Mouse (Mus musculus): ENCODE results near the gene Hoxa11. TPM values are rescaled to one million over a fixed set of nuclear protein-coding genes. Genes with fewer than 3 reads are reported as not detected.
A peak's percentile ranks its signal among the peaks of the same experiment; 100 is the strongest.

Gene Hoxa11
- polyA plus RNA-seq, 1 experiment from 2014 or later, result not detected

DNA sequence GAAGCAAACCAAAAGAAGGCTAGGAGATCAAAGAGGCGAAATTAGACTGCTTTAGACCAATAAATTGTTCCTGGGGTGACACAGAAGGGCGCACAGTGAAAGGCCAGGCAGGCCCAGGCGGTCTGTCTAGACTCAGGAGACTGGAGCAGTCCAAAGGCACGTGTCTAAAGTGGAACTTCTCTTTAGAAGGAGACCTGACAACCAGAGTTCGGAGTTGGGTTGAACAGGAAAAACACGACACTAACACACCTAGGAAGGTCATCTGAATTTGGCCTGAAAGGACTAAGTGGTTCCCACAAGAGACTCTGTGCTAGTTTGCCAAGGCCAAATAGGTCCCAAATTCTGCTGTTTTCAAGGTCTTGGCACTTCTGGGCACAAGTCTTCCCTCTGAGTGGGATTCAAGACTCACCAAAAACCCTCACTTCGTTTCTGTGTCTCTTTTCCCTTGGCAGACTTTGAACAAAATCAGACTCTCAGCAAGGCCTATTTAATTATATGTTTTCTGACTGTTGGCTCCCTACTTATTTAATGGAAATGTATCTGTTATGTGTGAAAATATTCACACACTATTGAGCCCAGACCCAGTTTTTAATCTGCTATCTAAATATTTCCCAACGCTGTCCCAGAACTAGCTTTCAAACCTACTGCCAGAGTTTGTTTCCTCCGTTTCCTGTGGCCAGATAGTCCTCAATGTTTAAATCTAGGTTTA is 26.2 kb downstream of the Hoxa11 start:
- Histone ChIP-seq H3K9ac (replicated peaks; ENCODE audit: low read length) (no peak overlapping the region), H3K4me1 (ENCODE audit: control insufficient read depth, insufficient read depth, low read length) (no peaks in the 10 kb centered on the region; the same call in 1 of the 2 replicates), H3K4me3 (ENCODE audit: low read depth, low read length) (no peak overlapping the region), H3K27ac (replicated peaks; ENCODE audit: low read depth, low read length) (no peak overlapping the region), H3K27me3 (ENCODE audit: control insufficient read depth, insufficient read depth, low read length) (peaks cover 90% of the 10 kb centered on the region), H3K4me2 (ENCODE audit: low read depth, low read length) (no peak overlapping the region), H3K9me3 (replicated peaks; ENCODE audit: control insufficient read depth, low read length) (no peaks in the 10 kb centered on the region), H3K36me3 (replicated peaks; ENCODE audit: control insufficient read depth, insufficient read depth, low read depth, low read length) (no peaks in the 10 kb centered on the region)
- ATAC-seq (replicated peaks; ENCODE audit: insufficient number of reproducible peaks, low FRiP score, low TSS enrichment, low read depth), result no peak
- no peak for DNase-seq (ENCODE audit: low spot score)
- WGBS, result 19% methylated on average over 9 of the region's 9 CpGs

DNA sequence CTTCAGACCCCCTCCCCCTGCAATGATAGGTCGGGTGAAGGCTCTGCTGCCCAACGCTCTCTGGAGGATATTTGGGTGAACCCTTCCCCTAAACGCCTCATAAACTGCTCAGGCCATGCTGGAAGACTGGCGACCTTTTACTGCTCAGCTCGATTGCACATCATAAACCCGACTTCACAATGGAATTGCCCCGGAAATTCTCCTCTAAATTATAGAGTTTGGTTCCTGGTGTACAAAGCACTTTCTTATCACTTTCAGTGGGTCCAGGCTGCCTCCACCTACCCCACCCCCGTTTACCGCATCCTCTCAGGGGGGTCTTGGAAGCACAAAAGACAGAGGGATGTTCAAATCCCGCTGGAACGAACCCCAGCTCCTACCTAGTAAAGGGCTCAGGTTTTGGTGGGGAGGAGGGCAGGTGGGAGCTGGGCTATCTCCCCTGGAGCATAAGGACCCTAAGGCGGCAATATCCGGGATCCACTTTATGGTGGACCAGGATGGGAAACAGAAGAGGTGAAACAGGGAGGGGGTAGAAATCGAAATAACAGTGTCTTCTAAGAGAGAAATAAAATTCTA is 26.9 kb downstream of the Hoxa11 start:
- DNase-seq (ENCODE audit: low spot score) (no peak), ATAC-seq (replicated peaks; ENCODE audit: insufficient number of reproducible peaks, low FRiP score, low TSS enrichment, low read depth) (no peak)
- H3K27me3 ChIP-seq (ENCODE audit: control insufficient read depth, insufficient read depth, low read length), result peaks cover 89% of the 10 kb centered on the region
- no peak overlapping the region for H3K4me3 ChIP-seq (ENCODE audit: low read depth, low read length)
- H3K4me2 ChIP-seq (ENCODE audit: low read depth, low read length), result no peak overlapping the region
- no peaks in the 10 kb centered on the region for H3K9me3 ChIP-seq (replicated peaks; ENCODE audit: control insufficient read depth, low read length)
- WGBS, result 6% methylated on average over 14 of the region's 14 CpGs
- H3K36me3 ChIP-seq (replicated peaks; ENCODE audit: control insufficient read depth, insufficient read depth, low read depth, low read length), result no peaks in the 10 kb centered on the region
- no peak overlapping the region for H3K27ac ChIP-seq (replicated peaks; ENCODE audit: low read depth, low read length)
- no peaks in the 10 kb centered on the region; the same call in 1 of the 2 replicates for H3K4me1 ChIP-seq (ENCODE audit: control insufficient read depth, insufficient read depth, low read length)
- H3K9ac ChIP-seq (replicated peaks; ENCODE audit: low read length), result no peak overlapping the region

DNA sequence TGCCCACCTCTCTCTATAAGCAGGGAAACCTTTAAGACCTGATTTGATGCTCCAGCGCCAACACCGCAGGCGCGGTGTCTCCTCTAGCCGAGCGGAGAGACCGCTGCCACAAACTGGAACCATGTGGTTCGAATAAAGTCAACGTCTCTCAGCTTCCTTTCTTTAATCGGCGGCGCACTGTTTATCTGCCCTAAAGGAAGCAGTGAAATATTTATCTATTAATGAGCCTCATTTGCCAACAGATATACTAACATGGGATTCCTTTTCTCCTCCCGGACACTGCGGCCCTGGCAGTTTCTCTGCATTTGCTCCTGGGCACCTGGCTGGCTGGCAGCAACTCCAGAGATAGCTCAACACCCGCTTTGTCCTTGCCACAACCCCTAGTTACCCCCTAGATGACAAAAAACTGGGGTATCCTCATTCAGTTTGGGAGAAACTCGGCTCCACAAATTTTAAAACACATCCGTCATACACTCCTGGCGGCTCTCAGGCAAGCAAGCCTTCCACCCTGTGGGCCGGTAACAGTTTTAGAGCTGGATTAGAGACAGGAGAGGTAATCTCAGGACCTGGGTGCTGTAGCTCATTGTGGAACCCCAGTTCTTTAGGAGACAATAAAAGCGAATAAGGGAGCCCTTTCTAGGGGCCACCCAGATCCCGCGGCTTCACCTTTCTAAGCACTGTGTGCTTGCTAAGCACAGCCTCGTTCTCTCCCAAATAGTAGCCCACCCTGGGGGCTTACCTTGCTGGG is 27.5 kb downstream of the Hoxa11 start:
- no peak overlapping the region for H3K27ac ChIP-seq (replicated peaks; ENCODE audit: low read depth, low read length)
- WGBS, result 3% methylated on average over 23 of the region's 23 CpGs
- H3K9ac ChIP-seq (replicated peaks; ENCODE audit: low read length), result no peak overlapping the region
- no peaks in the 10 kb centered on the region for H3K9me3 ChIP-seq (replicated peaks; ENCODE audit: control insufficient read depth, low read length)
- H3K4me3 ChIP-seq (ENCODE audit: low read depth, low read length), result peak overlapping the region; percentile 14; the same call in 1 of the 2 replicates
- H3K4me1 ChIP-seq (ENCODE audit: control insufficient read depth, insufficient read depth, low read length), result no peaks in the 10 kb centered on the region; the same call in 1 of the 2 replicates
- no peak for ATAC-seq (replicated peaks; ENCODE audit: insufficient number of reproducible peaks, low FRiP score, low TSS enrichment, low read depth)
- peaks cover 94% of the 10 kb centered on the region for H3K27me3 ChIP-seq (ENCODE audit: control insufficient read depth, insufficient read depth, low read length)
- H3K4me2 ChIP-seq (ENCODE audit: low read depth, low read length), result no peak overlapping the region; the same call in 1 of the 2 replicates
- DNase-seq (ENCODE audit: low spot score), result no peak
- no peaks in the 10 kb centered on the region for H3K36me3 ChIP-seq (replicated peaks; ENCODE audit: control insufficient read depth, insufficient read depth, low read depth, low read length)

DNA sequence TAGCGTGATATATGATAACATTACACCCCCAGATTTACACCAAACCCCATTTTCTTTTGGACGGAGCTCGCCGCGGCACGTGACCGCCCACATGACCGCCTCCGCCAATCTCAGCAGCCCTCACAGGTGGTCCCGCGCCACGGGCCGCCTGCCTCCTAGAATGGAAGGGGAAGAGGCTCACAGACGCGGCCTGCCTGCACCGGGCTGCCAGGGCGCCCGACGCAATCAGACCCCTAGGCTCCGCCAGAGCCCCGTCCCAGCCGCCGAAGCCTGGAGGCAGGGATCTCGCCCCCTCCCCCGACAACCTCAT is 28.2 kb downstream of the Hoxa11 start:
- H3K27ac ChIP-seq (replicated peaks; ENCODE audit: low read depth, low read length), result no peak overlapping the region
- no peaks in the 10 kb centered on the region for H3K9me3 ChIP-seq (replicated peaks; ENCODE audit: control insufficient read depth, low read length)
- H3K27me3 ChIP-seq (ENCODE audit: control insufficient read depth, insufficient read depth, low read length), result peaks cover 94% of the 10 kb centered on the region
- H3K4me3 ChIP-seq (ENCODE audit: low read depth, low read length), result peak overlapping the region; percentile 14; the same call in 1 of the 2 replicates
- H3K9ac ChIP-seq (replicated peaks; ENCODE audit: low read length), result no peak overlapping the region
- ATAC-seq (replicated peaks; ENCODE audit: insufficient number of reproducible peaks, low FRiP score, low TSS enrichment, low read depth), result no peak
- DNase-seq (ENCODE audit: low spot score), result peak; percentile 76
- no peaks in the 10 kb centered on the region for H3K36me3 ChIP-seq (replicated peaks; ENCODE audit: control insufficient read depth, insufficient read depth, low read depth, low read length)
- H3K4me2 ChIP-seq (ENCODE audit: low read depth, low read length), result peak overlapping the region; percentile 31
- H3K4me1 ChIP-seq (ENCODE audit: control insufficient read depth, insufficient read depth, low read length), result no peaks in the 10 kb centered on the region; the same call in 1 of the 2 replicates
- WGBS, result under 1% methylated on average over 25 of the region's 25 CpGs

DNA sequence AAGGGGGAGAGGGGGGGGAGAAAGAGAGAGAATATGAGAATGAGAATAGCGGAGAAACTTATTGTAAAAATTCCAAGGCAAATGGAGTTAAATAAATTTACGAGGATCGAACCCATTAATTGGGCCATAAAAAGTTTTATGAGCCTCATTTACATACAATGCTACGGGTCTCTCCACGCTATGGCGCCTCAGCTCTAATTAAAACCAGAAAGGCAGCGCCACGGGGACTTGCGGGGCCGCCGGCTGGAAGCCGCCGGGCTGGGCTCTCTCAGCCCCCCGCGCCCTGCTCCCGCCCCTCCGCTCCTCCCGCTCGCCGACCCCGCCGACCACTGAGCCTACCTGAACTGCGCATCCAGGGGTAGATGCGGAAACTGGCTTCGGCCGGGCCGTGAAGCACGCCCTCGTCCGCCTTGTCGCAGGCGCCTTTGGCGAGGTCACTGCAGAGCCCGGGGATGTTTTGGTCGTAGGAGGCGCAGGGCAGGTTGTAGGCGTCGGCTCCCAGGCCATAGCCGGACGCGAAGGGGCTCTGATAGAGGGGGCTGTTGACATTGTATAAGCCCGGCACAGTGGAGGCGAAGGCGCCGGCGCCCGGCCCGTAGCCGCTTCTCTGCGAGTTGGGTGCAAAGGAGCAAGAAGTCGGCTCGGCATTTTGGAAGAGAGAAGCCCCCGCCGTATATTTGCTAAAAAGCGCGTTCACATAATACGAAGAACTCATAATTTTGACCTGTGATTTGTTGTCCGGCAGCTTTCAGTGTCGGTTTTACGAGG is 28.7 kb downstream of the Hoxa11 start:
- no peak for ATAC-seq (replicated peaks; ENCODE audit: insufficient number of reproducible peaks, low FRiP score, low TSS enrichment, low read depth)
- DNase-seq (ENCODE audit: low spot score), result no peak
- Histone ChIP-seq H3K4me2 (ENCODE audit: low read depth, low read length) (peak overlapping the region; percentile 31), H3K27me3 (ENCODE audit: control insufficient read depth, insufficient read depth, low read length) (peaks cover 94% of the 10 kb centered on the region), H3K4me3 (ENCODE audit: low read depth, low read length) (peak overlapping the region; percentile 14), H3K9me3 (replicated peaks; ENCODE audit: control insufficient read depth, low read length) (no peaks in the 10 kb centered on the region), H3K36me3 (replicated peaks; ENCODE audit: control insufficient read depth, insufficient read depth, low read depth, low read length) (no peaks in the 10 kb centered on the region), H3K27ac (replicated peaks; ENCODE audit: low read depth, low read length) (no peak overlapping the region), H3K9ac (replicated peaks; ENCODE audit: low read length) (no peak overlapping the region), H3K4me1 (ENCODE audit: control insufficient read depth, insufficient read depth, low read length) (no peaks in the 10 kb centered on the region; the same call in 1 of the 2 replicates)
- WGBS, result 3% methylated on average over 60 of the region's 60 CpGs

DNA sequence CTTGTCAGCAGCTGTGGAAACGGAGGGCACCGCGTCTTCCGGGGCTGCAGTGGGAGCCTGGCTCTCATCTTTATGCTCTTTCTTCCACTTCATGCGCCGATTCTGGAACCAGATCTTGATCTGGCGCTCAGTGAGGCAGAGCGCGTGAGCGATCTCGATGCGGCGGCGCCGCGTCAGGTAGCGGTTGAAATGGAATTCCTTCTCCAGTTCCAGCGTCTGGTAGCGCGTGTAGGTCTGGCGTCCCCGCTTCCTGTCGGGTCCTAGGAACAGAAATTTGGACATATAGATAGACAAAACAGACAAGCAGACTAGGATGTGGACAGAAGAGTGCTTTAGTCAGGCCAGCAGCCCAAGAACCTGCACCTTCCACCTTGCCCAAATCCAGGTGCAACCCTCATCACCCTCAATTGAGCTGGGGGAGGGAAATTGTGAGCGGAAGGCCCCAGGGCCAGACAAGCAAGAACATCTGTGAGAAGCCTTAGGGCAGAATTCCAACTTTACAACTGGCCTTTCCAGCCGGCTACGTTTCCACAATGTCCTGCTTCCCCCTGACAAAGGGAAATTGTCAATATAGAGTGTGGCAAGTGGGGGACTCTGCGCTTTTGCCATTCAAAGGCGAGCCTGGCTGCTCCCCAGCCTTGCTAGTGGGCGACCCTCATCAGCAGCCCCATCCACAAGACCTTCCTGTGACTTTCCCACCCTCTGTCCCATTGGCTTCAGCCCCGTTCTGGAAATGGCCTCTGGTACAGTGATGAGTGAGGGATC is 29.7 kb downstream of the Hoxa11 start:
- Histone ChIP-seq H3K9ac (replicated peaks; ENCODE audit: low read length) (no peak overlapping the region), H3K27me3 (ENCODE audit: control insufficient read depth, insufficient read depth, low read length) (peaks cover 96% of the 10 kb centered on the region), H3K4me1 (ENCODE audit: control insufficient read depth, insufficient read depth, low read length) (no peaks in the 10 kb centered on the region; the same call in 1 of the 2 replicates), H3K36me3 (replicated peaks; ENCODE audit: control insufficient read depth, insufficient read depth, low read depth, low read length) (no peaks in the 10 kb centered on the region), H3K27ac (replicated peaks; ENCODE audit: low read depth, low read length) (no peak overlapping the region), H3K4me3 (ENCODE audit: low read depth, low read length) (no peak overlapping the region), H3K9me3 (replicated peaks; ENCODE audit: control insufficient read depth, low read length) (no peaks in the 10 kb centered on the region), H3K4me2 (ENCODE audit: low read depth, low read length) (no peak overlapping the region)
- WGBS, result 2% methylated on average over 30 of the region's 30 CpGs
- no peak for ATAC-seq (replicated peaks; ENCODE audit: insufficient number of reproducible peaks, low FRiP score, low TSS enrichment, low read depth)
- no peak for DNase-seq (ENCODE audit: low spot score)

DNA sequence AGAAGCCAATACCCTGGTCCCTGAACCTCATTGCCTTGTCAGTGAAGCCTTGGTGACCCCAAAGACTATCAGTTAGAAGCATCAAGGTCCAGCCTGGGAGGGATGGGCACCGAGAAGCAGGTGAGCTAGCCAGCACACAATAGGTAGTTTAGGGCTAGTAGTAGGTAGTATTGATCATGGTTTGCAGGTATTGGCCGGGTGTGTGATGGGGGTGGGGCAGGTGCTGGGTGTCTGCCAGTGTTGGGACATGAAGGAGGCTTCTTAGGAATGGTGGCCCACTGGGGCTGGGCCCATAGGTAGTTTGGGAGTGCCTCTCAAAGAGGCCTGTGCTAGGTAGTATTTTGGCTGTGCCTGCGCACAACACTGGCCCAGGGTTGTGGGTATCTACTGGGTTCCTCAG is 30.5 kb downstream of the Hoxa11 start:
- Histone ChIP-seq H3K27ac (replicated peaks; ENCODE audit: low read depth, low read length) (no peak overlapping the region), H3K4me3 (ENCODE audit: low read depth, low read length) (no peak overlapping the region), H3K36me3 (replicated peaks; ENCODE audit: control insufficient read depth, insufficient read depth, low read depth, low read length) (no peaks in the 10 kb centered on the region), H3K27me3 (ENCODE audit: control insufficient read depth, insufficient read depth, low read length) (peaks cover 95% of the 10 kb centered on the region), H3K4me1 (ENCODE audit: control insufficient read depth, insufficient read depth, low read length) (no peaks in the 10 kb centered on the region; the same call in 1 of the 2 replicates), H3K9ac (replicated peaks; ENCODE audit: low read length) (no peak overlapping the region), H3K9me3 (replicated peaks; ENCODE audit: control insufficient read depth, low read length) (no peaks in the 10 kb centered on the region), H3K4me2 (ENCODE audit: low read depth, low read length) (no peak overlapping the region)
- ATAC-seq (replicated peaks; ENCODE audit: insufficient number of reproducible peaks, low FRiP score, low TSS enrichment, low read depth), result no peak
- WGBS, result 21% methylated on average over 3 of the region's 3 CpGs
- DNase-seq (ENCODE audit: low spot score), result no peak
